Mouse (Mus musculus): ENCODE results near the gene Ptp4a2.
"Not testable (repeated sequence)": the region's sequence is repeated elsewhere in the genome, so short reads cannot be mapped to it uniquely, and the experiment has no call there.

Ptp4a2 gene

DNA sequence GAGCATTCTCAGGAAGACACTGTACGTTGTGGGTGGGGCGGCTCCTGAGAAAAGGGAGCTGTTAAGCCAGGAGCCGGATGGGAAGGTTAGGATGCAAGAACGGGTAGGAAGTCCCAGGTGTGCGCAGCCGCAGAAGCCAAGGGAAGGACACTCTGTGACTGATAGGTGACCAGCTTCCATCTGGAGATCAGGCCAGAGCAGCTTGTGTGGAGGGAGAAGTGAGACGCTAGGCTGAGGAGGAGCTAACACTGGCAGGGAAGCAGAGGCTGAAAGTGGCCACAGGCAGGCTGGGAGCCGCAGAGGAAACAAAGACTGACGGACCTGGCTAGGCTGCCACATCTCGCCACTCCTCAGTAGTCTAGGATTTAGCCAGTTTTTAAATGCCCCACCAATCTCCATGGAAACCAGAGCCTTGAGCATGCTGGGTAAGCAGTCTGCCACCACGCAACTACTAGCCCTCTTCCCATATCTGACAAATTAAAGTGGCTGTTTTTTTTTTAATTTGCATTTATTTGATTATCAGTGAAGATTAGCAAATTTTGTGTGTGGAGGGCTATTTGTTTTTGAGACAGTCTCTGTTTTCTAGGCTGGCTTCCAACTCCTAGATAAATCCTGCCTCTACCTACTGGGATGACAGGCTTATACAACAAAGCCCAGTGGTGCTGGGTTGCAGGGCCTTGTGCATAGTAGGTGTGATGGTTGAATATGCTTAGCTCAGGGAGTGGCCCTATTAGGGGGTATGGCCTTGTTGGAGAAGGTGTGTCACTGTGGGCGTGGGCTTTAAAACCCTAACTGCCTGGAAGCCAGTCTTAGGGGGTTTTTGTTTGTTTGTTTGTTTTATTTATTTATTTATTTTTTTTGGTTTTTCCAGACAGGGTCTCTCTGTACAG, 73.3 kb downstream of the Ptp4a2 start:
- DNase-seq (ENCODE audit: low spot score): peak; percentile 22

DNA sequence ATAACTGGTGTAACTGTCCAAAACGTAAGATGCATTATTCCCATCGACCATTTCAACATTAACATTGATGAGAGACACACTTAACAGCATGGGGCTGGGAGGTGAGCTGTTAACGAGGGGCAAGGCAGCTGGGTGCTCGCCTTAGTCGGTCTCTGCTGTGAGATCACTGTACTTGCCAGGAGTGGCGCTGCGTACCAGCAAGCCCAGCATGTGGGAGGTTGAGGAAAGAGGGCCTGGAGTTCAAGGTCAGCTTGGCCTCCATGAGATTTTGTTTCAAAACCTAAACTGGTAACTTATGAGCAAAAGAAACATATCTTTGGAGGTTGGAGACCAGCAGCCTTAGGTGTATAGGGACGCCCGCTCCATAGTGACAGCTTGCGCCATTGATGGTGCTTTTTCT, 78.6 kb downstream of the Ptp4a2 start:
- no peak for DNase-seq (ENCODE audit: low spot score)

DNA sequence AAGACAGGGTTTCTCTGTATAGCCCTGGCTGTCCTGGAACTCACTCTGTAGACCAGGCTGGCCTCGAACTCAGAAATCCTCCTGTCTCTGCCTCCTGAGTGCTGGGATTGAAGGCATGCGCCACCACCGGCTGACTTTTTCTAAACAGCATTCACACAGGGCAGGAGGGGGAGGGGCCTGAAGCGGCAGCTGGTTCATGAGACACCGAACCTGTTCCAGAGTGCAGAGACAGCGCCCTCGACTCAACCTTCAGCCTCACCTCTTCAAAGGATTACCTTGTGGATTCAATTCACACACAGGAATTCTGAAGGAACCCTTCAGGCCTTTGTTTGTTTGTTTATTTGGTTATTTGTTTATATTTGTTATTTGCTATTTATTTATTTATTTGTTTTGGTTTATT, 79.1 kb downstream of the Ptp4a2 start:
- DNase-seq (ENCODE audit: low spot score): no peak

DNA sequence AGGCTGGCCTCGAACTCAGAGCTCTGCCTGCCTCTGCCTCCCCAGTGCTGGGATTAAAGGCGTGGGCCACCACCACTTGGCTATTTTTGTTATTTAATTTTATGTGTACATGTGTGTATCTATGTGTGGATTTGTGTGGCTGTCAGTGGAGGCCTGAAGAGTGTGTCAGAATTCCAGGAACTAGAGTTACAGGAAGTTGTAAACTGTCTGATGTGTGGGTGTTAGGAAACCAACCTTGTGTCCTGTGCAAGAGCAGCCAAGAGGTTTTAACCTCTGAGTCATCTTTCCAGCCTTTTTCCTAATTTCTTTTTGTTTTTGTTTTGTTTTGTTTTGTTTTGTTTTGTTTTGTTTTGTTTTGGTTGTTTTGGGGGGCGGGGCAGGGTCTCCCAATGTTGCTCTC, 83.8 kb downstream of the Ptp4a2 start:
- no peak for DNase-seq (ENCODE audit: low spot score)

DNA sequence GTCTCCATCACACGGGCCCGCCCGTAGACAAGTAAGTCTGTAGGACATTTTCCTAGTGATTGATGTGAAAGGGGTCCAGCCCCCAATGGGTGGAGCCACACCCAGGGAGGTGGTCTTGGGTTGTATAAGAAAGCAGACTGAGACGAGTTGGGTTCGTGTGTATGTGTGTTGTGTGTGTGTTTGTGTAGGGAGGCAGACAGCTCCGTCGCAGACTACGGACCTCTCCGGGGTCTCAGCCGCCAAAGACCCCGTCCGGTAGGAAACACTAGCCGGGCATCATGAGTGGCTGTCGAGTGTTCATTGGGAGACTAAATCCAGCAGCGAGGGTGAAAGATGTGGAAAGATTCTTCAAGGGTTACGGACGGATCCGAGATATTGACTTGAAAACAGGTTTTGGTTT, 87.8 kb downstream of the Ptp4a2 start:
- DNase-seq (ENCODE audit: low spot score): not testable (repeated sequence)

All from lung, postnatal 25 days (tissue).